Mouse (Mus musculus): ENCODE measurements at regions not wholly inside any gene's neighbourhood (a gene's known extent, or its start where the extent isn't known, plus 50 kb on each side); places are given as distances from the start of the nearest gene placed in this dataset.

- in situ Hi-C loops (cut with MboI, MseI), result no loop called here
Measured at GRCm38 (mm10) chrX:11653336-11653735, 325.7 kb downstream of the H2al1j start.

- in situ Hi-C loops (cut with MboI, MseI), result no loop called here
Measured at GRCm38 (mm10) chrX:11654976-11655375, 327.4 kb downstream of the H2al1j start.

GRCm38 (mm10) chrX:11655466-11655865 is 327.8 kb downstream of the H2al1j start:
- in situ Hi-C loops (cut with MboI, MseI), result no loop called here

GRCm38 (mm10) chrX:11657606-11658254 is 330.1 kb downstream of the H2al1j start:
- in situ Hi-C loops (cut with MboI, MseI), result no loop called here

- in situ Hi-C loops (cut with MboI, MseI), result no loop called here
Measured at GRCm38 (mm10) chrX:11663187-11663829, 335.7 kb downstream of the H2al1j start.

GRCm38 (mm10) chrX:11664330-11665061 is 336.9 kb downstream of the H2al1j start:
- in situ Hi-C loops (cut with MboI, MseI), result no loop called here

GRCm38 (mm10) chrX:11665077-11665974 is 337.7 kb downstream of the H2al1j start:
- in situ Hi-C loops (cut with MboI, MseI), result no loop called here

- in situ Hi-C loops (cut with MboI, MseI), result no loop called here
Measured at GRCm38 (mm10) chrX:11666517-11666916, 338.9 kb downstream of the H2al1j start.

- in situ Hi-C loops (cut with MboI, MseI), result no loop called here
Measured at GRCm38 (mm10) chrX:11671805-11672204, 344.2 kb downstream of the H2al1j start.

GRCm38 (mm10) chrX:11678086-11678485 is 350.5 kb downstream of the H2al1j start:
- in situ Hi-C loops (cut with MboI, MseI), result no loop called here

GRCm38 (mm10) chrX:11681274-11681673 is 353.7 kb downstream of the H2al1j start:
- in situ Hi-C loops (cut with MboI, MseI), result no loop called here

GRCm38 (mm10) chrX:11689989-11690405 is 362.4 kb downstream of the H2al1j start:
- in situ Hi-C loops (cut with MboI, MseI), result no loop called here

- in situ Hi-C loops (cut with MboI, MseI), result no loop called here
Measured at GRCm38 (mm10) chrX:11690446-11690845, 362.8 kb downstream of the H2al1j start.

GRCm38 (mm10) chrX:11691019-11691418 is 363.4 kb downstream of the H2al1j start:
- in situ Hi-C loops (cut with MboI, MseI), result no loop called here

- in situ Hi-C loops (cut with MboI, MseI), result no loop called here
Measured at GRCm38 (mm10) chrX:11696565-11696964, 368.9 kb downstream of the H2al1j start.

GRCm38 (mm10) chrX:11701095-11701494 is 373.5 kb downstream of the H2al1j start:
- in situ Hi-C loops (cut with MboI, MseI), result no loop called here

- in situ Hi-C loops (cut with MboI, MseI), result no loop called here
Measured at GRCm38 (mm10) chrX:11705851-11706557, 378.4 kb downstream of the H2al1j start.

GRCm38 (mm10) chrX:11707330-11707729 is 379.7 kb downstream of the H2al1j start:
- in situ Hi-C loops (cut with MboI, MseI), result no loop called here

- in situ Hi-C loops (cut with MboI, MseI), result no loop called here
Measured at GRCm38 (mm10) chrX:11708325-11708724, 380.7 kb downstream of the H2al1j start.

GRCm38 (mm10) chrX:11709326-11709725 is 381.7 kb downstream of the H2al1j start:
- in situ Hi-C loops (cut with MboI, MseI), result no loop called here

- in situ Hi-C loops (cut with MboI, MseI), result no loop called here
Measured at GRCm38 (mm10) chrX:11713423-11713822, 385.8 kb downstream of the H2al1j start.
